Mouse (Mus musculus): Measurements from ENCODE around the gene Tmem199. TPM values are rescaled to one million over a fixed set of nuclear protein-coding genes. Genes with fewer than 3 reads are reported as not detected.
A peak's percentile ranks its signal among the peaks of the same experiment; 100 is the strongest.

Tmem199 gene
- polyA plus RNA-seq, 1 experiment from 2014 or later, result 43.9 TPM

GRCm38 (mm10) chr11:78499004-78499403 is 13.0 kb downstream of the Tmem199 start, which contains the start of gene Vtn:
Gene Vtn (plus strand): TSS chr11:78499091.
- Histone ChIP-seq H3K9ac (ENCODE audit: low read length) (no peak within 1 kb of the TSS), H3K4me1 (ENCODE audit: control insufficient read depth, insufficient read depth, low read length) (peaks cover 10% of the 10 kb centered on the region), H3K27ac (ENCODE audit: low read length) (no peak within 1 kb of the TSS), H3K4me3 (ENCODE audit: low read length) (peak within 1 kb of the TSS; percentile 56), H3K36me3 (ENCODE audit: control insufficient read depth, insufficient read depth) (no peaks in the 10 kb centered on the region), H3K27me3 (ENCODE audit: control insufficient read depth, insufficient read depth, low read length) (peaks cover 65% of the 10 kb centered on the region), H3K9me3 (replicated peaks; ENCODE audit: control insufficient read depth, low read length) (no peaks in the 10 kb centered on the region), H3K4me2 (ENCODE audit: low read depth, low read length) (peak within 1 kb of the TSS; percentile 89)
- WGBS, result 51% methylated on average over 7 of the region's 7 CpGs
- no peak for ATAC-seq (replicated peaks; ENCODE audit: extremely low read depth, insufficient read depth, low FRiP score)

DNA sequence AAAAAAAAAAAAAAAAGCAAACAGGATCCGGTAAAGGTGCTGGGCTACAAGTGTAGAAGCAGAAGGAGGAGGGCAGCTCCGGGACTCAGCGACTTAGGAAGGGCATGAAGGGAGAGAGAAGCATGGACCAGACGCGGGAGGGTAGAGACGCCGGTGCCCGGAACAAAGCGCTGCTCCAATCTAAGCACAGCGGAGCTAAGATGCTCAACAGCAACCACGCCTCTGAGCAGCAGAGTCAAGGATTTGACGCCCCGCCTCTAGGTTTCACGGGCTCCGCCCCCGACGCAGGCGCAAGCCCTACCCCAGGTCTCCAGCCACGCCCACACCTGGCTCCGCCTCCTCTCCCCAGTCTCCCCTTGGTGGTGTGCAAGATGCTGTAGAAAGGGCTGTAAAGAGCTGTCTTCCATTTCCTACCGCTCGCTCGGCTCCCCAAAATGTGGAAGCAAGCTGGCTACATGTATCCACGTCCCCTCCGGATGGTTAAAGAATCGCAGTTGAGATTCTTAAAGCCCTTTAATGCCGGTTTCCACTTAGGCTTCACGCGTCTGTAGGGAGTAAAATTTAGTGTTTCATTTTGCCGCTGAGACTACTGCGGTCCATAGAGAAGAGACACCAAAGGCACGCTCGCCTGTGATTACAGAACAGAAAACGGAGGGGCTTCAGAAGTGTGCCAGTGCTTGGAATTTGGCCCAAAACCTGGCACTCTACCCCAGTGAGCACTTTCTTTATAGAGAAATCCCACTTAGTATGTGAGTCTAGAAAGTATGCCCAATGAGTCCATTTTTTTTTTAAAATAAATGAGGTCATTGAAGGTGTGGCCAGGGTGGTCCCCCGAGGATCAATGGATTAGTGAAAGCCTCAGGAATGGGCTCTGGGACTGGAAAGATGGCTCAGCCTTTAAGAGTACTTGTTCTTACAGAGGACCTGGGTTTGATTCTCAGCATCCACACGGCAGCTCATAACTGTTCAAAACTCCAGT is 14.1 kb downstream of the Tmem199 start, which contains the start of gene Sarm1:
TSS of gene Sarm1 (minus strand) at position 211 of the 979 bp plus-strand sequence.
- peak; percentile 87 for ATAC-seq (replicated peaks; ENCODE audit: extremely low read depth, insufficient read depth, low FRiP score)
- H3K4me1 ChIP-seq (ENCODE audit: control insufficient read depth, insufficient read depth, low read length), result peaks cover 10% of the 10 kb centered on the region
- H3K4me3 ChIP-seq (ENCODE audit: low read length), result peak within 1 kb of the TSS; percentile 56
- no peak within 1 kb of the TSS for H3K27ac ChIP-seq (ENCODE audit: low read length)
- H3K27me3 ChIP-seq (ENCODE audit: control insufficient read depth, insufficient read depth, low read length), result peaks cover 65% of the 10 kb centered on the region
- H3K4me2 ChIP-seq (ENCODE audit: low read depth, low read length), result peak within 1 kb of the TSS; percentile 89
- H3K9ac ChIP-seq (ENCODE audit: low read length), result 0 out of 2 replicates have a peak within 1 kb of the TSS, but pooled peaks have one; percentile 53
- no peaks in the 10 kb centered on the region for H3K36me3 ChIP-seq (ENCODE audit: control insufficient read depth, insufficient read depth)
- H3K9me3 ChIP-seq (replicated peaks; ENCODE audit: control insufficient read depth, low read length), result no peaks in the 10 kb centered on the region
- WGBS, result 4% methylated on average over 36 of the region's 36 CpGs

DNA sequence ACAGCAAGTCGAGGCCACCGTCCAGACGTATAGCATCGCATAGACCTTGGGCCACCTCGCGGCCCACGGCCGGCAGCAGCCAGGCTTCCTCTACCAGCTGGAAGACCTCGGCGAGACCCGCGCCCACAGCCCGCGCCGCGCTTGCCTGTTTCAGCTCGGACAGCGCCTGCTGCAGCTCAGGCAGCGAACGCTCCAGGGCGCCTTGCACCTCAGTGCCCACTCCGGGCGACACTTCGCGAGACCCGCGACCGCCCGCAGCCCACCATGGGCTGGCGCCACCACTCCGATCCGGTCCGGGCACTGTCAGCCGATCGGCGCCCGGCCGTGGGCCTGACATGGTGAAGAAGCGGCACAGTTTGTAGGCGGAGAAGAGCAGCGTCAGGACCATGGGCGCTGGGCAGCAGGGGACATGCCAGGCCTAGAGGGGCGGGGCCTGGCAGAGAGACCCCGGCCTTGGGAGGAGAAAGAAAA is 14.9 kb downstream of the Tmem199 start:
- H3K36me3 ChIP-seq (ENCODE audit: control insufficient read depth, insufficient read depth), result no peaks in the 10 kb centered on the region
- ATAC-seq (replicated peaks; ENCODE audit: extremely low read depth, insufficient read depth, low FRiP score), result peak; percentile 43; the same call in 1 of the 2 replicates
- H3K4me1 ChIP-seq (ENCODE audit: control insufficient read depth, insufficient read depth, low read length), result peaks cover 10% of the 10 kb centered on the region
- peak overlapping the region; percentile 89 for H3K4me2 ChIP-seq (ENCODE audit: low read depth, low read length)
- WGBS, result 1% methylated on average over 44 of the region's 44 CpGs
- H3K9me3 ChIP-seq (replicated peaks; ENCODE audit: control insufficient read depth, low read length), result no peaks in the 10 kb centered on the region
- 0 out of 2 replicates have a peak overlapping the region, but pooled peaks have one; percentile 53 for H3K9ac ChIP-seq (ENCODE audit: low read length)
- H3K27ac ChIP-seq (ENCODE audit: low read length), result no peak overlapping the region
- peaks cover 65% of the 10 kb centered on the region for H3K27me3 ChIP-seq (ENCODE audit: control insufficient read depth, insufficient read depth, low read length)
- H3K4me3 ChIP-seq (ENCODE audit: low read length), result peak overlapping the region; percentile 56

- H3K4me3 ChIP-seq (ENCODE audit: low read length), result no peak overlapping the region
- no peak for ATAC-seq (replicated peaks; ENCODE audit: extremely low read depth, insufficient read depth, low FRiP score)
- no peak overlapping the region for H3K9ac ChIP-seq (ENCODE audit: low read length)
- H3K27ac ChIP-seq (ENCODE audit: low read length), result no peak overlapping the region
- peaks cover 10% of the 10 kb centered on the region for H3K4me1 ChIP-seq (ENCODE audit: control insufficient read depth, insufficient read depth, low read length)
- H3K36me3 ChIP-seq (ENCODE audit: control insufficient read depth, insufficient read depth), result no peaks in the 10 kb centered on the region
- H3K4me2 ChIP-seq (ENCODE audit: low read depth, low read length), result no peak overlapping the region
- whole genome bisulfite sequencing, result 5% methylated on average over 6 of the region's 6 CpGs
- no peaks in the 10 kb centered on the region for H3K9me3 ChIP-seq (replicated peaks; ENCODE audit: control insufficient read depth, low read length)
- H3K27me3 ChIP-seq (ENCODE audit: control insufficient read depth, insufficient read depth, low read length), result peaks cover 70% of the 10 kb centered on the region
These were observed 16.1 kb downstream of the Tmem199 start for GRCm38 (mm10) chr11:78495904-78496303.

- WGBS, result 13% methylated on average over 48 of the region's 48 CpGs
- no peak; the same call in 1 of the 2 replicates for ATAC-seq (replicated peaks; ENCODE audit: extremely low read depth, insufficient read depth, low FRiP score)
These were observed 21.2 kb downstream of the Tmem199 start for GRCm38 (mm10) chr11:78490781-78491241.

DNA sequence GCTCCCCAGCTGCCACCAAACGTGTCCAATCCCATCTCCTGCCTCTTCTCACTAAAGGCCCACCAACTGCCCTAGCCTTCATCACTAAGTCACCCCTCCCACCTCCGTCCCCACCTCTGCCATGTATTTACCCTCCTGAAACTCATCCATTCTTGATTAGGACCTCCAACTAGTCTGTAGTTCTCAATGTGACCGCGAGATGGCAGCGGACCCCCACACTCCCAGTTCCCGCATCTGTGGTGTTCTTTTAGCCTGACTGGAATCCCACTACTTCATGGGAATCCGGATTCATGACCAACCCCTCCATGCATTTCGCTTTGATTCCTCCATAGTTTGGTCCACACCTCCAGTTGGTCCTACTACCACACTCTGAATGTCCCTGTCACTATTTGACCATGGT is 23.8 kb downstream of the Tmem199 start:
- Histone ChIP-seq H3K27ac (ENCODE audit: low read length) (no peak overlapping the region), H3K4me3 (ENCODE audit: low read length) (no peak overlapping the region), H3K27me3 (ENCODE audit: control insufficient read depth, insufficient read depth, low read length) (peaks cover 74% of the 10 kb centered on the region), H3K9ac (ENCODE audit: low read length) (no peak overlapping the region), H3K9me3 (replicated peaks; ENCODE audit: control insufficient read depth, low read length) (no peaks in the 10 kb centered on the region), H3K36me3 (ENCODE audit: control insufficient read depth, insufficient read depth) (no peaks in the 10 kb centered on the region), H3K4me1 (ENCODE audit: control insufficient read depth, insufficient read depth, low read length) (peaks cover 3% of the 10 kb centered on the region), H3K4me2 (ENCODE audit: low read depth, low read length) (no peak overlapping the region)
- 3% methylated on average over 8 of the region's 8 CpGs for WGBS
- no peak for ATAC-seq (replicated peaks; ENCODE audit: extremely low read depth, insufficient read depth, low FRiP score)

More at GRCm38 (mm10) chr11:78490781-78491241, 21.2 kb downstream of the Tmem199 start:
- Histone ChIP-seq H3K36me3 (ENCODE audit: control insufficient read depth, insufficient read depth) (no peaks in the 10 kb centered on the region), H3K9ac (ENCODE audit: low read length) (no peak overlapping the region), H3K27me3 (ENCODE audit: control insufficient read depth, insufficient read depth, low read length) (peaks cover 74% of the 10 kb centered on the region), H3K4me1 (ENCODE audit: control insufficient read depth, insufficient read depth, low read length) (peaks cover 3% of the 10 kb centered on the region), H3K4me2 (ENCODE audit: low read depth, low read length) (peak overlapping the region; percentile 48), H3K4me3 (ENCODE audit: low read length) (peak overlapping the region; percentile 26), H3K9me3 (replicated peaks; ENCODE audit: control insufficient read depth, low read length) (no peaks in the 10 kb centered on the region), H3K27ac (ENCODE audit: low read length) (no peak overlapping the region)

DNA sequence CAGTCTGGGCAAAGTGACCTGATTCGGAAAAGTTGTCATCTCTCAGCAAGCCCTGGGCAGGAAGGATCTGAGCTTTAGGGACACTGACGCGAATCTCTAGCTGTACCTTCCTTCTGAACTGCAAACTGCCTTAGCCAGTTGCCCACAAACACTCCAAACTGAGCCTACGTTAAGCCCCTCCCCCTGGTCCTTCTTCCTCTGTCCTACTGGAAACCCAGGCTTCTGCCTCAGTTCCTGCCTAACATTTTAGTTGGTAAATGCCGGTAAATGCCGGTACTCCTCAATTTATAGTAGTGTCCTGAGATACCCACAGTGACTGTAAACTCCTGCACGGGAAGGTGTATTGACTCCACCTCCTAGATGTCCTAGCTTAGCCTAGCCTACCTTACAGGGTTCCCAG is 28.3 kb downstream of the Tmem199 start:
- H3K9ac ChIP-seq (ENCODE audit: low read length), result no peak overlapping the region
- H3K36me3 ChIP-seq (ENCODE audit: control insufficient read depth, insufficient read depth), result no peaks in the 10 kb centered on the region
- H3K9me3 ChIP-seq (replicated peaks; ENCODE audit: control insufficient read depth, low read length), result no peaks in the 10 kb centered on the region
- no peak for ATAC-seq (replicated peaks; ENCODE audit: extremely low read depth, insufficient read depth, low FRiP score)
- 43% methylated on average over 7 of the region's 7 CpGs for WGBS
- peaks cover 45% of the 10 kb centered on the region for H3K27me3 ChIP-seq (ENCODE audit: control insufficient read depth, insufficient read depth, low read length)
- H3K4me1 ChIP-seq (ENCODE audit: control insufficient read depth, insufficient read depth, low read length), result no peaks in the 10 kb centered on the region
- no peak overlapping the region for H3K4me3 ChIP-seq (ENCODE audit: low read length)
- no peak overlapping the region for H3K27ac ChIP-seq (ENCODE audit: low read length)
- H3K4me2 ChIP-seq (ENCODE audit: low read depth, low read length), result no peak overlapping the region

GRCm38 (mm10) chr11:78475289-78475688 is 36.7 kb downstream of the Tmem199 start:
- H3K9me3 ChIP-seq (replicated peaks; ENCODE audit: control insufficient read depth, low read length), result no peaks in the 10 kb centered on the region
- no peak for ATAC-seq (replicated peaks; ENCODE audit: extremely low read depth, insufficient read depth, low FRiP score)

More at GRCm38 (mm10) chr11:78475289-78475688, 36.7 kb downstream of the Tmem199 start:
- Histone ChIP-seq H3K9ac (ENCODE audit: low read length) (no peak overlapping the region), H3K27me3 (ENCODE audit: control insufficient read depth, insufficient read depth, low read length) (no peaks in the 10 kb centered on the region), H3K27ac (ENCODE audit: low read length) (no peak overlapping the region), H3K4me3 (ENCODE audit: low read length) (no peak overlapping the region), H3K4me1 (ENCODE audit: control insufficient read depth, insufficient read depth, low read length) (no peaks in the 10 kb centered on the region), H3K4me2 (ENCODE audit: low read depth, low read length) (no peak overlapping the region), H3K36me3 (ENCODE audit: control insufficient read depth, insufficient read depth) (no peaks in the 10 kb centered on the region)
- WGBS, result 80% methylated on average over 3 of the region's 3 CpGs
